Mouse (Mus musculus) retina, adult 2 months (tissue): ENCODE results near the gene Slc2a10.
A peak's percentile ranks its signal among the peaks of the same experiment; 100 is the strongest.
"Not testable (repeated sequence)": the region's sequence is repeated elsewhere in the genome, so short reads cannot be mapped to it uniquely, and the experiment has no call there.

Source experiments
- DNase-seq: peaks from one replicate; pipeline ENCODE4 v3.0.0-alpha.2; 2012; ENCODE audit warnings: low read depth, low spot score

Gene Slc2a10

GRCm38 (mm10) chr2:165498816-165499215, 4.8 kb upstream of the Slc2a10 start:
- DNase-seq, result no peak

GRCm38 (mm10) chr2:165509686-165510085, 6.1 kb downstream of the Slc2a10 start:
- no peak for DNase-seq

GRCm38 (mm10) chr2:165510466-165510865, 6.9 kb downstream of the Slc2a10 start:
- DNase-seq, result no peak

GRCm38 (mm10) chr2:165510914-165511458, 7.4 kb downstream of the Slc2a10 start:
- DNase-seq, result not testable (repeated sequence)

- not testable (repeated sequence) for DNase-seq
Observed at GRCm38 (mm10) chr2:165511530-165511929, 7.9 kb downstream of the Slc2a10 start.

- no peak for DNase-seq
Observed at GRCm38 (mm10) chr2:165512426-165512825, 8.8 kb downstream of the Slc2a10 start.

GRCm38 (mm10) chr2:165512870-165513600, 9.4 kb downstream of the Slc2a10 start:
- no peak for DNase-seq

- no peak for DNase-seq
Observed at GRCm38 (mm10) chr2:165515178-165515728, 11.7 kb downstream of the Slc2a10 start.

GRCm38 (mm10) chr2:165525609-165526008, 22.0 kb downstream of the Slc2a10 start:
- DNase-seq, result no peak

GRCm38 (mm10) chr2:165529106-165529505, 25.5 kb downstream of the Slc2a10 start:
- peak; percentile 28 for DNase-seq

- DNase-seq, result no peak
Observed at GRCm38 (mm10) chr2:165533789-165534188, 30.2 kb downstream of the Slc2a10 start.

GRCm38 (mm10) chr2:165540975-165541374, 37.4 kb downstream of the Slc2a10 start:
- DNase-seq, result no peak

- DNase-seq, result no peak
Observed at GRCm38 (mm10) chr2:165542939-165543669, 39.5 kb downstream of the Slc2a10 start.

- DNase-seq, result no peak
Observed at GRCm38 (mm10) chr2:165543670-165544016, 40.1 kb downstream of the Slc2a10 start.

GRCm38 (mm10) chr2:165545687-165546086, 42.1 kb downstream of the Slc2a10 start:
- DNase-seq, result no peak

- DNase-seq, result no peak
Observed at GRCm38 (mm10) chr2:165546341-165546740, 42.8 kb downstream of the Slc2a10 start.

- peak; percentile 50 for DNase-seq
Observed at GRCm38 (mm10) chr2:165547410-165547809, 43.8 kb downstream of the Slc2a10 start.

GRCm38 (mm10) chr2:165548627-165549026, 45.0 kb downstream of the Slc2a10 start:
- DNase-seq, result no peak

- DNase-seq, result not testable (repeated sequence)
Observed at GRCm38 (mm10) chr2:165550410-165550809, 46.8 kb downstream of the Slc2a10 start.

- peak; percentile 55 for DNase-seq
Observed at GRCm38 (mm10) chr2:165554066-165554465, 50.5 kb downstream of the Slc2a10 start.

GRCm38 (mm10) chr2:165557278-165557677, 53.7 kb downstream of the Slc2a10 start:
- no peak for DNase-seq

- no peak for DNase-seq
Observed at GRCm38 (mm10) chr2:165558916-165559315, 55.3 kb downstream of the Slc2a10 start.
